Mouse (Mus musculus) embryo, embryonic 9.5 days (tissue): ENCODE measurements around the gene Foxr1.
"Not testable (repeated sequence)": the region's sequence is repeated elsewhere in the genome, so short reads cannot be mapped to it uniquely, and the experiment has no call there.

Experiments
- DNase-seq: peaks from one replicate; pipeline ENCODE4 v3.0.0-alpha.2; 2017; ENCODE audit errors: extremely low spot score

Gene Foxr1

GRCm38 (mm10) chr9:44417156-44417891, 23.6 kb downstream of the Foxr1 start:
- no peak for DNase-seq

DNA sequence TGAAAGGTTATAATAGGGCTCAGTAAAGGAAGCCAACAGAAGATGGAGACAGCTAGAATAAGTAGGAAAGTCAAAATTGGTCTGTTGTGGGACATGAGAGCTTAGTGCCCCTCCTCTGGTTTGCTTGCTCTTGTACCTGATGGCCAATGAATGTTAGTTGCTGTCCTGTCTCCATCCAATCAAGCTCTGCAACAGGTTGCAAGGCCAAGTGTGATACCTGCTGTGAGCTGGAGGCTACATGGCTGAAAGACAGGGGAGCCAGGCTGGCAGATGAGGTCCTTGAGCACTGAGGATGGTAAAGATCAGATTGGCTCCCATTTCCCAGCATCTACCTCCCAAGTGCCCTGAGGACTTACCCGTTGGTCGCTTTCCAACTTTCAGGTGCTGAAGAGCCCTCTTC, 28.2 kb downstream of the Foxr1 start:
- no peak for DNase-seq

DNA sequence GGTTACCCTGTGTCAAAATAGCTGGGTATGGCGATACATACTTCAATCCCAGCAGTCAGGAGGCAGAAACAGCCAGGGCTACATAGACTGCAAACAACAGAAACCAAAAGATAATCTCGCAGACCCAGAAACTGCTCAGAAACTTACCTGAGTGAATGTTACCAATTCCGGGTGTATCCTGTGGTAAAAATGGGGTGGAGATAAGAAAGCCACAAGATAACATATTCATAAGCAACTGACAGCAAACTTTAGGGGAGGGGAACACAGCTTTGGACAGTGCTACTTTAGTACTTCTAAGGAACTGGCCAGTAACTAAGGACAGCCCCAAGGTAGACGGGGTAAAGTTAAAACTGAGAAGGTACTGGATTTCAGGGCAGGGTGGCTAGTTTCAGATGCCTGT, 28.6 kb downstream of the Foxr1 start:
- DNase-seq, result no peak

GRCm38 (mm10) chr9:44411601-44412130, 29.3 kb downstream of the Foxr1 start:
- DNase-seq, result no peak

GRCm38 (mm10) chr9:44410647-44411336, 30.1 kb downstream of the Foxr1 start:
- DNase-seq, result no peak

DNA sequence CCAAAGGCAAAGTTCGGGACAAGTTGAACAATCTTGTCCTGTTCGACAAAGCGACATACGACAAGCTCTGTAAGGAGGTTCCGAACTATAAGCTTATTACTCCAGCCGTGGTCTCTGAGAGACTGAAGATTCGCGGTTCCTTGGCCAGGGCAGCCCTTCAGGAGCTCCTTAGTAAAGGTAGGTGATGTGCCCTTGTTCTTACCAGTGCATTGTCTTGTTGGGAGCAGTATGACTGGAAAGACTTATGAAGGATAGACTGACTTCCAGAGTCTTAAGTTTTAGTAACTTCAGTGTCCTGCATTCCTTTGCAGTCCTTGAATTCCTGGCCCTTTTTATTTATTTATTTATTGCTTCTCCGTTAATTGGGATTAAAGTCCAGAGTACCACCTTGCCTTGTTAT, 32.2 kb downstream of the Foxr1 start:
- not testable (repeated sequence) for DNase-seq

GRCm38 (mm10) chr9:44407752-44408097, 33.2 kb downstream of the Foxr1 start:
- DNase-seq, result no peak

GRCm38 (mm10) chr9:44406906-44407751, 33.8 kb downstream of the Foxr1 start, which contains the start of the genes Rps25 and Trappc4:
Gene Rps25, plus strand, starts transcription at chr9:44407139.
Gene Trappc4, minus strand, starts transcription at chr9:44407600.
- peak; percentile 97 for DNase-seq

DNA sequence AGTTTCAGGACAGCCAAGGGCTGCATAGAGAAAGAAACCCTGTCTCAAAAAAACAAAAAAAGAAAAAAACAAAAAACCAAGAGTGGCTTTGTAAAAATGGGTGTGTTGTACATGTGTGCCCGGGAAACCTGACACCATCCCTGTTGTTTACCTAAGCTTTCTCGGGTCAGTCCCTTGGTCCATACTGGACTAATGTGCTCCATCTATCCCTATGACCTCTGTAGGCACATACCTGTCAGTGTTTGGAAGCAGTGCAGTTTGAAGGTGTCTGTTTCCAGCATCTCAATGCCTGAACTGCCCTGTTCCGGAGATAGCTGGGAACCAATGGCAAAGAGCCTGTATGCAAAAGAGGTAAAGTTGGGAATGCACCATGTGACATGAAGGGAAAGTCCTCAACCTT, 35.9 kb downstream of the Foxr1 start:
- DNase-seq, result no peak

DNA sequence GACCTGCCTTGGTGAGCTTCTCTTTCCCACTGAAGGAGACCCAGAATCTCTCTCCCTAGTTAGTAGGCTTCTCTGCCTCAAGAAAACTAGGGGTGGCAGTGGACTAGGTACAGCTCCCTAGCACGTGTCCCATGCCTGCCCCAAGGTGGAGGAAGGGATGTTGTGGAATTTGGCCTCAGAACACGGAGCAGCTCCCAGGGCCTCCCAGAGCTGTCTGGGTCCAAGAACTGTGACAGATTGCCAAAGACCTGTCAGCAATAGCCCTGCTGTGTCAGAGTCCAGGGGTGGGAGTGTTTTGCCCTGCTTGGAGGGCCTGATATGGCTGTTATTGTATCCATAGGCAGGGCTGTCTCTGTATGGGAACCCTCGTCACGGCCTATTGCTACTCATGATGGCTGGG, 39.9 kb downstream of the Foxr1 start:
- DNase-seq, result no peak

- DNase-seq, result no peak
These were observed 41.2 kb downstream of the Foxr1 start for GRCm38 (mm10) chr9:44399795-44400114.

DNA sequence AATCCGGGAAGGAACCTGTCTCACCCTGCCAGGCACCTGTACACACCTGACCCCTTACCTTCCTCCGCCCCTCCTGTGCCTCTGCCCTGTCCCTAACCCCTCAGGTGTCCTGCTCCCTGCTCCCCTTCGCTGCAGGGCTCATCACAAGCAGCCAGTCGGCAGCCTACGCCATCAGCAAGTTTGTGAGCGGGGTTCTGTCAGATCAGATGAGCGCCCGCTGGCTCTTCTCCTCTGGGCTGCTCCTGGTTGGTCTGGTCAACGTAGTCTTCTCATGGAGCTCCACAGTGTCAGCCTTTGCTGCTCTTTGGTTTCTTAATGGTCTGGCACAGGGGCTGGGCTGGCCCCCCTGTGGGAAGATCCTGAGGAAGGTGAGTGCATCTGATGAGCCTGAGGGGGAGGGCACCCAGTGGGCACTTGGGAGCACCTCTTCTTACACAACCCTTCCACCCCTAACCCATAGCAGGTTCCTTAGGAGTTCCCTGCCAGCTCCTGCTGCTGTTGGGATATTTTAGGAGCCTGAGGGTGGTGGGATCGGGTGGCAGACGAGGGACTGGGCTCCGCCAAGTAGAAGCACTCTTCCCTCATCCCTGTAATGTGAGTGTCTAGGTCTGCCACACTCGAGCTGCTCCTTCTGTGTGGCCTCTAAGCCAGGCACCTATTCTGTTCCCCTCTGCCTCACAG, 41.7 kb downstream of the Foxr1 start:
- DNase-seq, result no peak

DNA sequence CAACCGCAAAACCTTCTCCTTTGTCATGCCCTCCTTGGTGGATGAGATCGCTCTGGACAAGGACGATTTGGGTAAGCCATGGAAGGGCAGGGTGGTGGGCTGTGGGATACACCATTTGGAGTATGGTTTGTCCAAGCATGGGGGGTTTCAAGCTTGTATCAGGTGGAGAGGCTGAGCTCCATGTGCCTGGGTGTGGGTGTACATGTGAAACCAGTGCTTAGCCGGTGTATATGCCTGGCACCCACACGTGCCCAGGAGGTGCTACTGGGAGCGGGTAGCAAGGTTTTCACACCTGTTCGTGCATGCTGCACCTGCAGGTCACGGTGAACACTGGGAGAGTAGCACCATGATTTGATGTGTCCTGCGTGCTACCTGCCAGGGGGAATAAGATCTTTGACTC, 42.4 kb downstream of the Foxr1 start:
- no peak for DNase-seq

DNA sequence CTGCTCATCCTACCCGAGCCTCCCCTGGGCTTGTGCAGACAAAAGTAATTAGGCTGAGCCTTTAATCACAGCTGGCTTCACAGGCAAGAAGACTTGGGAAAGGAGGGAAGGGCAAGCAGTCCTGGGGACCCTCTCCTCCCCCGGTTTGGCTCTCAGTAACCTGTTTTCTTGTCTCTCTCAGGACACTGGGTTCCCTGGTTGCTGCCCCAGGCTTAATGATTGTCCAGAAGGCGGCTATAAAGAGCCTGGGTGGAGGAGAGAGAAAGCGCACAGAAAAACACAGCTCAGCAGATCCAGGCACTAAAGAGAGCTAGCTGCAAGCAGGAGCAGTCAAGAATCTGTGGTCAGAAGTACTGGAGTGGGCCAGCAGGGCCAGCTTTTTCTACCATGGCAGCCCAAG, 42.8 kb downstream of the Foxr1 start:
- DNase-seq, result no peak

- peak; percentile 91 for DNase-seq
These were observed 44.1 kb downstream of the Foxr1 start, which contains the start of gene Slc37a4 for GRCm38 (mm10) chr9:44396684-44397411. Gene Slc37a4, plus strand, starts transcription at chr9:44396852.

GRCm38 (mm10) chr9:44391466-44391865, 49.5 kb downstream of the Foxr1 start:
- DNase-seq, result peak; percentile 52

- DNase-seq, result no peak
These were observed 51.7 kb downstream of the Foxr1 start for GRCm38 (mm10) chr9:44389273-44389672.

GRCm38 (mm10) chr9:44387221-44387620, 53.7 kb downstream of the Foxr1 start:
- DNase-seq, result no peak

DNA sequence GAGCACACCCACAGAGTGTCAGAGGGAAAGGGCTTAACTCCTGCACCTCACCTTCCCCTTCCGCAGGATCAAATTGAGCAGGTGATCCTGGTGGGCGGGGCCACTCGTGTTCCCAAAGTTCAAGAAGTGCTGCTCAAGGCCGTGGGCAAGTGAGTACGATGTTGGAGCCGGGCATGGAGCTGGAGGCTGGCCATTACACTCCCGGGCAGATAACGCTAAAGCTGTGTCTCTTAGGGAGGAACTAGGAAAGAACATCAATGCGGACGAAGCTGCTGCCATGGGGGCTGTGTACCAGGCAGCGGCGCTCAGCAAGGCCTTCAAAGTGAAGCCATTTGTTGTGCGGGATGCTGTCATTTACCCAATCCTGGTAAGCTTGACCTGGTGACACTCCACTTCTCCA, 56.3 kb downstream of the Foxr1 start:
- DNase-seq, result no peak
